In the genomic region with DNA sequence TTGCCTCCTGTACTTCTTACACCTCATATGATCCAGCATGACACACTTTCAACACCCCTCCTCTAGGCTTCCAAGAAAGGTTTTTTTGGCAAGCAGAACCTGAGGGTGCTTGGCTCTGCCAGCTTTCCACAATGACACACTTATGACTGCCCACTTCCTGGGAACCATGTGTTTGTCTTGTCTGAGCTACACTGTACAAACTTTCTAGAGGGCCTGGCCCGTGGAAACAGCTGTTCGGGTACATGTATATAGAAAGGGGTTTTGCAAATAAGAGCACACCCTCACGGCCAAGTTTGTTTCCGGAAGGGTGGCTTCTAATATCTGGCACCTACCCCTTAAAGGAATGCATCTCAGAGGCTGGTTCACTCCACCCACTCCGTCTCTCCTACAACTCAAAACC, we compare ENCODE assay signal across 27 mouse cellular contexts. TPM values are rescaled to one million over a fixed set of nuclear protein-coding genes. Genes with fewer than 3 reads are reported as not detected.
DNase-seq lines count a peak whose midpoint lies in the region; ATAC-seq and TF ChIP-seq lines count a peak whose summit lies in the region.
"Had no signal": no experiment of that assay in that cellular context is flagged by ENCODE, and none has a peak within 500 bp of the region (broad histone marks: within the 10 kb centered on the region; RNA-seq: fewer than 3 reads in every experiment).

No protein-coding gene starts in this region.

- H3K36me3 ChIP-seq in lung, postnatal 0 days (ENCODE audit: insufficient read depth, low read length) = no peaks in the 10 kb centered on the region
- no peaks in the 10 kb centered on the region for H3K36me3 ChIP-seq in small intestine, adult 2 months (ENCODE audit: control insufficient read depth, insufficient read depth, low read length)
- no peaks in the 10 kb centered on the region for H3K36me3 ChIP-seq in hindbrain, postnatal 0 days (ENCODE audit: insufficient read depth, low read length)
- no peaks in the 10 kb centered on the region for H3K36me3 ChIP-seq in neural tube, embryonic 15.5 days
- H3K36me3 ChIP-seq: heart, embryonic 12.5 days; hindbrain, embryonic 13.5 days; kidney, embryonic 15.5 days; limb, embryonic 15.5 days; liver, embryonic 15.5 days; midbrain, embryonic 15.5 days had no signal

- no peak for TF ChIP-seq POLR2A in small intestine, adult 2 months (IDR thresholded peaks at IDR 0.05; ENCODE audit: low read depth, low read length)

- H3K4me3 ChIP-seq in lung, postnatal 0 days (ENCODE audit: low read depth, low read length) = no peak overlapping the region
- no peak overlapping the region for H3K4me3 ChIP-seq in small intestine, adult 2 months (ENCODE audit: low read depth, low read length)
- no peak overlapping the region for H3K4me3 ChIP-seq in hindbrain, postnatal 0 days (ENCODE audit: low read length)
- H3K4me3 ChIP-seq in neural tube, embryonic 15.5 days (replicated peaks) = no peak overlapping the region
- H3K4me3 ChIP-seq: heart, embryonic 12.5 days; hindbrain, embryonic 13.5 days; kidney, embryonic 15.5 days; limb, embryonic 15.5 days; liver, embryonic 15.5 days; midbrain, embryonic 15.5 days had no signal

- no peak overlapping the region for H3K4me2 ChIP-seq in lung, postnatal 0 days (replicated peaks; ENCODE audit: low read depth, low read length)
- no peak overlapping the region for H3K4me2 ChIP-seq in hindbrain, postnatal 0 days (ENCODE audit: low read depth, low read length)
- no peak overlapping the region for H3K4me2 ChIP-seq in neural tube, embryonic 15.5 days
- H3K4me2 ChIP-seq: heart, embryonic 12.5 days; hindbrain, embryonic 13.5 days; kidney, embryonic 15.5 days; limb, embryonic 15.5 days; liver, embryonic 15.5 days; midbrain, embryonic 15.5 days had no signal

- TF ChIP-seq EP300 in lung, postnatal 0 days (IDR thresholded peaks at IDR 0.05) = no peak; the same call in 1 of the 2 replicates

- DNase-seq in 3134 (ENCODE audit: extremely low read depth, insufficient read length, low spot score) = peak; percentile 53
- peak; percentile 12 for DNase-seq in Muller cell, postnatal 12 days (ENCODE audit: inconsistent ontology term)
- peak; percentile 67 for DNase-seq in lung, postnatal 0 days (ENCODE audit: low spot score)
- DNase-seq in hindbrain, postnatal 0 days (ENCODE audit: low spot score) = no peak
- no peak for DNase-seq in spleen, postnatal 4 days (ENCODE audit: low spot score in 2 of 2)
- DNase-seq: adrenal gland, postnatal 10 days; cerebellum, adult 9-11 months; heart, postnatal 14 days; layer of hippocampus, postnatal 36 days; thymus, postnatal 25 days had no signal

- no peak overlapping the region for H3K9ac ChIP-seq in lung, postnatal 0 days (replicated peaks; ENCODE audit: low read depth)
- H3K9ac ChIP-seq in hindbrain, postnatal 0 days (replicated peaks; ENCODE audit: low read length) = no peak overlapping the region
- H3K9ac ChIP-seq in neural tube, embryonic 15.5 days (replicated peaks) = no peak overlapping the region
- H3K9ac ChIP-seq: heart, embryonic 12.5 days; hindbrain, embryonic 13.5 days; kidney, embryonic 15.5 days; limb, embryonic 15.5 days; liver, embryonic 15.5 days; midbrain, embryonic 15.5 days had no signal

- 42% methylated on average over 5 of the region's 5 CpGs for WGBS in lung, postnatal 0 days
- WGBS in small intestine, adult 2 months = 17% methylated on average over 5 of the region's 5 CpGs
- 86% methylated on average over 5 of the region's 5 CpGs for WGBS in hindbrain, postnatal 0 days
- 86% methylated on average over 5 of the region's 5 CpGs for WGBS in neural tube, embryonic 15.5 days

- no peak for TF ChIP-seq CTCF in lung, postnatal 0 days (IDR thresholded peaks at IDR 0.05)
- no peak for TF ChIP-seq CTCF in small intestine, adult 2 months (IDR thresholded peaks at IDR 0.05; ENCODE audit: extremely low read depth, insufficient read length, insufficient replicate concordance, low read depth, low read length)
- TF ChIP-seq CTCF in hindbrain, postnatal 0 days (IDR thresholded peaks at IDR 0.05; ENCODE audit: low read depth) = no peak

- no peaks in the 10 kb centered on the region for H3K27me3 ChIP-seq in lung, postnatal 0 days (replicated peaks; ENCODE audit: insufficient read depth, low read length)
- no peaks in the 10 kb centered on the region for H3K27me3 ChIP-seq in small intestine, adult 2 months (ENCODE audit: control insufficient read depth, insufficient read depth, low read length)
- no peaks in the 10 kb centered on the region for H3K27me3 ChIP-seq in hindbrain, postnatal 0 days (ENCODE audit: insufficient read depth, low read length)
- H3K27me3 ChIP-seq in neural tube, embryonic 15.5 days (replicated peaks) = no peaks in the 10 kb centered on the region
- H3K27me3 ChIP-seq: liver, embryonic 15.5 days; midbrain, embryonic 15.5 days; Patski had no signal

- H3K4me1 ChIP-seq in lung, postnatal 0 days (ENCODE audit: insufficient read depth, low read depth, low read length) = no peaks in the 10 kb centered on the region
- H3K4me1 ChIP-seq in small intestine, adult 2 months (ENCODE audit: control insufficient read depth, insufficient read depth, insufficient read length, low read length) = no peaks in the 10 kb centered on the region
- H3K4me1 ChIP-seq in hindbrain, postnatal 0 days (ENCODE audit: insufficient read depth, low read length) = no peaks in the 10 kb centered on the region
- H3K4me1 ChIP-seq in neural tube, embryonic 15.5 days = no peaks in the 10 kb centered on the region
- H3K4me1 ChIP-seq: heart, embryonic 12.5 days; limb, embryonic 15.5 days; liver, embryonic 15.5 days; midbrain, embryonic 15.5 days had no signal

- peak; percentile 90 for ATAC-seq in lung, postnatal 0 days
- no peak for ATAC-seq in hindbrain, postnatal 0 days
- no peak for ATAC-seq in neural tube, embryonic 15.5 days (ENCODE audit: low FRiP score)
- ATAC-seq in monocyte, adult 5-6 weeks (replicated peaks; ENCODE audit: insufficient number of reproducible peaks, low FRiP score, low TSS enrichment, poor library complexity, severe bottlenecking) = no peak
- ATAC-seq: forebrain, embryonic 16.5 days; midbrain, embryonic 15.5 days; Patski had no signal

- no peak overlapping the region for H3K27ac ChIP-seq in lung, postnatal 0 days (ENCODE audit: low read length)
- H3K27ac ChIP-seq in small intestine, adult 2 months (ENCODE audit: insufficient read depth, low read depth, low read length) = peak overlapping the region; percentile 7; the same call in 1 of the 2 replicates
- H3K27ac ChIP-seq in hindbrain, postnatal 0 days = no peak overlapping the region
- H3K27ac ChIP-seq in neural tube, embryonic 15.5 days (replicated peaks) = no peak overlapping the region
- H3K27ac ChIP-seq: hindbrain, embryonic 13.5 days; limb, embryonic 15.5 days; liver, embryonic 15.5 days; midbrain, embryonic 15.5 days had no signal

- H3K9me3 ChIP-seq in lung, postnatal 0 days (ENCODE audit: low read length) = no peaks in the 10 kb centered on the region
- no peaks in the 10 kb centered on the region for H3K9me3 ChIP-seq in hindbrain, postnatal 0 days (ENCODE audit: low read length)
- H3K9me3 ChIP-seq in neural tube, embryonic 15.5 days (replicated peaks) = no peaks in the 10 kb centered on the region
- H3K9me3 ChIP-seq: heart, embryonic 12.5 days; hindbrain, embryonic 13.5 days; kidney, embryonic 15.5 days; limb, embryonic 15.5 days; liver, embryonic 15.5 days had no signal

RNA-seq across cellular contexts. Expression of gene Bcas1, which starts 18.2 kb away (rescaled TPM):
- polyA plus RNA-seq in lung, postnatal 0 days (2015; fragmentation: Nextera tagmentation; extraction: Ambion mirVana) = 3.0 and 3.1 TPM in 2 replicates
- polyA plus RNA-seq in small intestine, adult 2 months (2012; rRNA removed) = 11.4 and 18.4 TPM in 2 replicates
- 22.6 and 40.6 TPM in 2 replicates for total RNA-seq in hindbrain, postnatal 0 days (2014; rRNA removed)
- 34.6 and 41.3 TPM in 2 replicates for polyA plus RNA-seq in hindbrain, postnatal 0 days (2015; fragmentation: Nextera tagmentation; extraction: Ambion mirVana)
- polyA plus RNA-seq in neural tube, embryonic 15.5 days (2015; fragmentation: Nextera tagmentation; extraction: Ambion mirVana) = 9.2 and 10.6 TPM in 2 replicates
- 1.2 to 1.3 TPM in 2 of 3 replicates, not detected in the other for total RNA-seq in monocyte, adult 5-6 weeks (2017)
- total RNA-seq: megakaryocyte-erythroid progenitor cell, adult 5-6 weeks had no signal
- polyA plus RNA-seq: Patski had no signal

RNA-seq across cellular contexts. Expression of gene Pfdn4, which starts 50.4 kb away (rescaled TPM):
- 50.4 and 60.0 TPM in 2 replicates for polyA plus RNA-seq in lung, postnatal 0 days (2015; fragmentation: Nextera tagmentation; extraction: Ambion mirVana)
- polyA plus RNA-seq in small intestine, adult 2 months (2012; rRNA removed) = 0.98 and 1.2 TPM in 2 replicates
- total RNA-seq in hindbrain, postnatal 0 days (2014; rRNA removed) = 67.7 and 94.6 TPM in 2 replicates
- polyA plus RNA-seq in hindbrain, postnatal 0 days (2015; fragmentation: Nextera tagmentation; extraction: Ambion mirVana) = 147 and 154 TPM in 2 replicates
- polyA plus RNA-seq in neural tube, embryonic 15.5 days (2015; fragmentation: Nextera tagmentation; extraction: Ambion mirVana) = 125 and 142 TPM in 2 replicates
- 31.7 to 52.4 TPM (median 43.6 TPM) in 3 replicates for total RNA-seq in monocyte, adult 5-6 weeks (2017)

RNA-seq across cellular contexts. Expression of gene Cyp24a1, which starts 51.1 kb away (rescaled TPM):
- polyA plus RNA-seq in lung, postnatal 0 days (2015; fragmentation: Nextera tagmentation; extraction: Ambion mirVana) = not detected in 2 replicates
- not detected in 2 replicates for polyA plus RNA-seq in small intestine, adult 2 months (2012; rRNA removed)
- not detected in 2 replicates for total RNA-seq in hindbrain, postnatal 0 days (2014; rRNA removed)
- polyA plus RNA-seq in hindbrain, postnatal 0 days (2015; fragmentation: Nextera tagmentation; extraction: Ambion mirVana) = 0.08 and 0.09 TPM in 2 replicates
- polyA plus RNA-seq in neural tube, embryonic 15.5 days (2015; fragmentation: Nextera tagmentation; extraction: Ambion mirVana) = 0.12 TPM in 1 of 2 replicates, not detected in the other
- not detected in 3 replicates for total RNA-seq in monocyte, adult 5-6 weeks (2017)
- total RNA-seq: adrenal gland, postnatal 10 days; gastrocnemius, adult 8-10 months; granulocyte monocyte progenitor cell, adult 5-6 weeks; heart, postnatal 14 days; layer of hippocampus, postnatal 36 days; left cerebral cortex, postnatal 25 days; megakaryocyte-erythroid progenitor cell, adult 5-6 weeks had no signal
- polyA plus RNA-seq: embryonic facial prominence, embryonic 14.5 days; heart, embryonic 12.5 days; hindbrain, embryonic 13.5 days; intestine, embryonic 14.5 days; limb, embryonic 15.5 days; liver, embryonic 15.5 days had no signal

Comparison
In these comparisons a context has a peak if more than half of its experiments do, and no peak if none do; other contexts are left out.
1. DNase-seq: peak in 3134 (single experiment), Muller cell, postnatal 12 days (single experiment) and lung, postnatal 0 days (single experiment); none in hindbrain, postnatal 0 days (single experiment) and spleen, postnatal 4 days (0 of 2).
2. RNA of gene Pfdn4, which starts 50.4 kb away (polyA plus RNA-seq): 147 to 154 TPM in hindbrain, postnatal 0 days, 125 to 142 TPM in neural tube, embryonic 15.5 days and 50.4 to 60.0 TPM in lung, postnatal 0 days; 0.98 to 1.2 TPM in small intestine, adult 2 months; every median in the first group is over 10 times any median in the second.